In genomic region chr10:83322551-83323100, GRCm38 (mm10) we compare ENCODE assay signal across 21 mouse cellular contexts. TPM values are rescaled to one million over a fixed set of nuclear protein-coding genes. Genes with fewer than 3 reads are reported as not detected.
A peak's percentile ranks its signal among the peaks of the same experiment; 100 is the strongest.
DNase-seq lines count a peak whose midpoint lies in the region; ATAC-seq and TF ChIP-seq lines count a peak whose summit lies in the region.
"Had no signal": no experiment of that assay in that cellular context is flagged by ENCODE, and none has a peak within 500 bp of the region (broad histone marks: within the 10 kb centered on the region; RNA-seq: fewer than 3 reads in every experiment).

No protein-coding gene starts in this region.

- peak overlapping the region; percentile 24; the same call in 1 of the 2 replicates for H3K27ac ChIP-seq in liver, adult 2 months (replicated peaks; ENCODE audit: insufficient read depth, low read depth, low read length)
- no peak overlapping the region for H3K27ac ChIP-seq in liver, embryonic 12.5 days
- no peak overlapping the region for H3K27ac ChIP-seq in hindbrain, embryonic 13.5 days
- H3K27ac ChIP-seq in forebrain, embryonic 16.5 days (ENCODE audit: low read length): no peak overlapping the region
- H3K27ac ChIP-seq: gastrocnemius, adult 2 months; hindbrain, embryonic 12.5 days; limb, embryonic 15.5 days; midbrain, embryonic 13.5 days; neural tube, embryonic 13.5 days had no signal

- no peak for TF ChIP-seq POLR2A in liver, adult 2 months (IDR thresholded peaks at IDR 0.05; ENCODE audit: extremely low read depth, insufficient read depth, low read length)

- H3K36me3 ChIP-seq in liver, adult 2 months (ENCODE audit: control insufficient read depth, insufficient read depth, low read length): no peaks in the 10 kb centered on the region
- H3K36me3 ChIP-seq in liver, embryonic 12.5 days: no peaks in the 10 kb centered on the region
- no peaks in the 10 kb centered on the region for H3K36me3 ChIP-seq in hindbrain, embryonic 13.5 days
- H3K36me3 ChIP-seq in forebrain, embryonic 16.5 days (ENCODE audit: control insufficient read depth, insufficient read depth): no peaks in the 10 kb centered on the region
- H3K36me3 ChIP-seq: heart, embryonic 12.5 days; hindbrain, embryonic 12.5 days; limb, embryonic 15.5 days; midbrain, embryonic 13.5 days; neural tube, embryonic 13.5 days had no signal

- H3K9me3 ChIP-seq in liver, embryonic 12.5 days (replicated peaks): no peaks in the 10 kb centered on the region
- H3K9me3 ChIP-seq in hindbrain, embryonic 13.5 days: no peaks in the 10 kb centered on the region
- no peaks in the 10 kb centered on the region for H3K9me3 ChIP-seq in forebrain, embryonic 16.5 days (ENCODE audit: control insufficient read depth, low read length)
- H3K9me3 ChIP-seq: heart, embryonic 12.5 days; hindbrain, embryonic 12.5 days; limb, embryonic 15.5 days; midbrain, embryonic 13.5 days; neural tube, embryonic 13.5 days had no signal

- peaks cover 41% of the 10 kb centered on the region for H3K4me1 ChIP-seq in liver, adult 2 months (ENCODE audit: control insufficient read depth, insufficient read depth, low read length)
- H3K4me1 ChIP-seq in liver, embryonic 12.5 days: no peaks in the 10 kb centered on the region
- H3K4me1 ChIP-seq in hindbrain, embryonic 13.5 days (replicated peaks): no peaks in the 10 kb centered on the region
- no peaks in the 10 kb centered on the region for H3K4me1 ChIP-seq in forebrain, embryonic 16.5 days (replicated peaks; ENCODE audit: control insufficient read depth, insufficient read depth, low read length)
- H3K4me1 ChIP-seq: hindbrain, embryonic 12.5 days; limb, embryonic 15.5 days; midbrain, embryonic 13.5 days; neural tube, embryonic 13.5 days had no signal

- DNase-seq in liver, adult 2 months (ENCODE audit: extremely low read depth, low read depth, low spot score): peak; percentile 98
- no peak for DNase-seq in cerebellum, adult 9-11 months
- DNase-seq: adrenal gland, postnatal 10 days; cerebellum, adult 11 months; cerebellum, postnatal 36 days; gastrocnemius, adult 2 months; heart, postnatal 14 days; lung, adult 2 months; right cerebral cortex, adult 18-20 months; spleen, adult 18-20 months had no signal

- peaks cover 4% of the 10 kb centered on the region; the same call in 1 of the 2 replicates for H3K79me2 ChIP-seq in liver, adult 2 months (ENCODE audit: control insufficient read depth, insufficient read depth, low read length)

- no peak for ATAC-seq in liver, embryonic 12.5 days
- peak; percentile 18; the same call in 1 of the 2 replicates for ATAC-seq in common myeloid progenitor, adult 5-6 weeks (replicated peaks; ENCODE audit: low read depth, poor library complexity, severe bottlenecking)
- peak; percentile 47 for ATAC-seq in megakaryocyte, adult 5-6 weeks (ENCODE audit: poor library complexity, severe bottlenecking)
- ATAC-seq in hindbrain, embryonic 13.5 days (ENCODE audit: low FRiP score): no peak
- no peak for ATAC-seq in forebrain, embryonic 16.5 days
- ATAC-seq: inflammation-experienced regulatory T-cells, adult 6 months had no signal

- no peak for TF ChIP-seq CTCF in liver, adult 2 months (IDR thresholded peaks at IDR 0.05; ENCODE audit: low read depth, low read length)

- H3K9ac ChIP-seq in liver, adult 2 months (ENCODE audit: low read depth, low read length): no peak overlapping the region
- H3K9ac ChIP-seq in liver, embryonic 12.5 days: no peak overlapping the region
- H3K9ac ChIP-seq in hindbrain, embryonic 13.5 days: no peak overlapping the region
- H3K9ac ChIP-seq in forebrain, embryonic 16.5 days (replicated peaks; ENCODE audit: low read depth, low read length): no peak overlapping the region
- H3K9ac ChIP-seq: heart, embryonic 12.5 days; hindbrain, embryonic 12.5 days; limb, embryonic 15.5 days; midbrain, embryonic 13.5 days; neural tube, embryonic 13.5 days had no signal

- no peak overlapping the region for H3K4me3 ChIP-seq in liver, adult 2 months (ENCODE audit: insufficient read depth, low read depth, low read length)
- no peak overlapping the region for H3K4me3 ChIP-seq in liver, embryonic 12.5 days
- no peak overlapping the region for H3K4me3 ChIP-seq in hindbrain, embryonic 13.5 days
- no peak overlapping the region for H3K4me3 ChIP-seq in forebrain, embryonic 16.5 days (replicated peaks; ENCODE audit: low read length)
- H3K4me3 ChIP-seq: gastrocnemius, adult 2 months; heart, embryonic 12.5 days; hindbrain, embryonic 12.5 days; limb, embryonic 15.5 days; midbrain, embryonic 13.5 days; neural tube, embryonic 13.5 days had no signal

- H3K4me2 ChIP-seq in liver, embryonic 12.5 days: no peak overlapping the region
- H3K4me2 ChIP-seq in hindbrain, embryonic 13.5 days: no peak overlapping the region
- H3K4me2 ChIP-seq in forebrain, embryonic 16.5 days (ENCODE audit: low read length): no peak overlapping the region
- H3K4me2 ChIP-seq: heart, embryonic 12.5 days; hindbrain, embryonic 12.5 days; limb, embryonic 15.5 days; midbrain, embryonic 13.5 days; neural tube, embryonic 13.5 days had no signal

- WGBS in liver, adult 2 months: 12% methylated on average over 7 of the region's 7 CpGs
- WGBS in liver, embryonic 12.5 days (ENCODE audit: insufficient replicate concordance): 26% methylated on average over 7 of the region's 7 CpGs
- WGBS in hindbrain, embryonic 13.5 days: 46% methylated on average over 7 of the region's 7 CpGs
- WGBS in forebrain, embryonic 16.5 days: 46% methylated on average over 7 of the region's 7 CpGs

- H3K27me3 ChIP-seq in liver, adult 2 months (ENCODE audit: control insufficient read depth, insufficient read depth, low read length): no peaks in the 10 kb centered on the region
- peaks cover 3% of the 10 kb centered on the region; the same call in 1 of the 2 replicates for H3K27me3 ChIP-seq in liver, embryonic 12.5 days (replicated peaks)
- no peaks in the 10 kb centered on the region for H3K27me3 ChIP-seq in hindbrain, embryonic 13.5 days
- H3K27me3 ChIP-seq in forebrain, embryonic 16.5 days (replicated peaks; ENCODE audit: control insufficient read depth, insufficient read depth, low read length): no peaks in the 10 kb centered on the region
- H3K27me3 ChIP-seq: heart, embryonic 12.5 days; hindbrain, embryonic 12.5 days; limb, embryonic 15.5 days; neural tube, embryonic 13.5 days had no signal

RNA-seq across cellular contexts. Expression of gene Slc41a2, which starts 15.1 kb away (rescaled TPM):
- 7.4 and 9.5 TPM in 2 replicates for total RNA-seq in liver, adult 2 months (2014; rRNA removed)
- 4.3 and 4.5 TPM in 2 replicates for polyA plus RNA-seq in liver, adult 2 months (2012; rRNA removed)
- 0.11 and 0.13 TPM in 2 replicates for polyA plus RNA-seq in liver, embryonic 12.5 days (2016; fragmentation: Nextera tagmentation; extraction: Ambion mirVana)
- not detected in 2 replicates for total RNA-seq in common myeloid progenitor, adult 5-6 weeks (2017)
- total RNA-seq in megakaryocyte, adult 5-6 weeks (2015): 0.52 and 0.76 TPM in 2 replicates
- total RNA-seq in megakaryocyte, adult 5-6 weeks (2017): 0.73 and 1.0 TPM in 2 replicates
- 5.5 TPM in 2 replicates for polyA plus RNA-seq in hindbrain, embryonic 13.5 days (2015; fragmentation: Nextera tagmentation; extraction: Ambion mirVana)
- polyA plus RNA-seq in forebrain, embryonic 16.5 days (2015; fragmentation: Nextera tagmentation; extraction: Ambion mirVana): 4.8 and 6.8 TPM in 2 replicates

RNA-seq across cellular contexts. Expression of gene D10Wsu102e, which starts 37.4 kb away (rescaled TPM):
- 0.28 and 0.34 TPM in 2 replicates for total RNA-seq in liver, adult 2 months (2014; rRNA removed)
- 0.12 and 0.13 TPM in 2 replicates for polyA plus RNA-seq in liver, adult 2 months (2012; rRNA removed)
- polyA plus RNA-seq in liver, embryonic 12.5 days (2016; fragmentation: Nextera tagmentation; extraction: Ambion mirVana): 0.43 and 0.45 TPM in 2 replicates
- 1.3 and 1.4 TPM in 2 replicates for total RNA-seq in common myeloid progenitor, adult 5-6 weeks (2017)
- 0.40 and 0.46 TPM in 2 replicates for total RNA-seq in megakaryocyte, adult 5-6 weeks (2015)
- total RNA-seq in megakaryocyte, adult 5-6 weeks (2017): 0.44 and 0.57 TPM in 2 replicates
- 0.92 and 0.93 TPM in 2 replicates for polyA plus RNA-seq in hindbrain, embryonic 13.5 days (2015; fragmentation: Nextera tagmentation; extraction: Ambion mirVana)
- 1.1 and 1.3 TPM in 2 replicates for polyA plus RNA-seq in forebrain, embryonic 16.5 days (2015; fragmentation: Nextera tagmentation; extraction: Ambion mirVana)

Comparison
In these comparisons a context has a peak if more than half of its experiments do, and no peak if none do; other contexts are left out.
1. ATAC-seq: peak in common myeloid progenitor, adult 5-6 weeks (single experiment) and megakaryocyte, adult 5-6 weeks (single experiment); none in liver, embryonic 12.5 days (single experiment), hindbrain, embryonic 13.5 days (single experiment) and forebrain, embryonic 16.5 days (single experiment).